Mouse (Mus musculus) ES-Bruce4 (cell line): ENCODE results near the gene Rnpep.

Experiments used
- CTCF ChIP-seq: IDR thresholded peaks from one replicate; pipeline ENCODE4 v1.8.1; 2011; ENCODE audit warnings: low read depth, low read length
- POLR2A ChIP-seq: IDR thresholded peaks from one replicate; pipeline ENCODE4 v1.8.1; 2011; ENCODE audit warnings: low read length; ENCODE audit not compliant: insufficient read depth

GRCm38 (mm10) chr1:135251405-135251804, 32.5 kb downstream of the Rnpep start:
- TF ChIP-seq CTCF (no peak), POLR2A (no peak)
